Mouse (Mus musculus) intestine, embryonic 14.5 days (tissue): ENCODE data around the gene Aox3. TPM values are rescaled to one million over a fixed set of nuclear protein-coding genes. Genes with fewer than 3 reads are reported as not detected.

Experiments used
- ATAC-seq: fragments of 200-750 bp; cut with Nextera tagmentation; replicated peaks from 2 replicates; pipeline ENCODE4 v1.8.0; 2017; ENCODE audit warnings: low read depth, moderate number of reproducible peaks, moderate TSS enrichment, moderate library complexity; ENCODE audit not compliant: low FRiP score, low TSS enrichment
- DNase-seq: peaks from one replicate; pipeline ENCODE4 v3.0.0-alpha.2; 2018; ENCODE audit warnings: low spot score
- H3K27ac ChIP-seq: fragments of 300-500 bp; sonication (generic); 2 replicates; pipeline ENCODE4 v1.5.1; 2014; ENCODE audit warnings: low read depth, mild to moderate bottlenecking, control low read depth
- H3K27me3 ChIP-seq: fragments of 300-500 bp; sonication (generic); replicated peaks from 2 replicates; pipeline ENCODE4 v1.6.1; 2014; ENCODE audit warnings: low read length, control low read depth; ENCODE audit not compliant: control insufficient read depth, insufficient read depth
- H3K36me3 ChIP-seq: fragments of 300-500 bp; sonication (generic); 2 replicates; pipeline ENCODE4 v1.6.1; 2014; ENCODE audit warnings: low read length, control low read depth; ENCODE audit not compliant: control insufficient read depth, insufficient read depth
- H3K4me1 ChIP-seq: fragments of 300-500 bp; sonication (generic); replicated peaks from 2 replicates; pipeline ENCODE4 v1.6.1; 2014; ENCODE audit warnings: low read length, control low read depth, mixed read lengths; ENCODE audit not compliant: control insufficient read depth, insufficient read depth
- H3K4me2 ChIP-seq: fragments of 300-500 bp; sonication (generic); 2 replicates; pipeline ENCODE4 v1.6.1; 2014; ENCODE audit warnings: low read length
- H3K4me3 ChIP-seq: fragments of 300-500 bp; sonication (generic); 2 replicates; pipeline ENCODE4 v1.5.1; 2014; ENCODE audit warnings: low read depth, low read length, control low read depth, mixed read lengths
- H3K9ac ChIP-seq: fragments of 300-500 bp; sonication (generic); 2 replicates; pipeline ENCODE4 v1.6.1; 2014; ENCODE audit warnings: mild to moderate bottlenecking, low read length
- H3K9me3 ChIP-seq: fragments of 300-500 bp; sonication (generic); 2 replicates; pipeline ENCODE4 v1.6.1; 2016; ENCODE audit warnings: low read length, control low read depth; ENCODE audit not compliant: control insufficient read depth
- WGBS: fragments of 180-500 bp; shearing (Covaris S2); extraction: QIAGEN DNeasy Blood & Tissue Kit; methylation state at CpG from one replicate; pipeline ENCODE4 v1.1.7; 2014; 5-methylcytosine and 5-hydroxymethylcytosine counted together
- polyA plus RNA-seq: library from polyadenylated mRNA; unstranded; fragments of >200 nt; fragmentation: Nextera tagmentation; extraction: Ambion mirVana; gene quantifications from 2 replicates; pipeline ENCODE4 v1.2.1, GENCODE M21; 2014

Gene Aox3
- polyA plus RNA-seq, 1 experiment from 2014 or later, result 0.42 TPM

DNA sequence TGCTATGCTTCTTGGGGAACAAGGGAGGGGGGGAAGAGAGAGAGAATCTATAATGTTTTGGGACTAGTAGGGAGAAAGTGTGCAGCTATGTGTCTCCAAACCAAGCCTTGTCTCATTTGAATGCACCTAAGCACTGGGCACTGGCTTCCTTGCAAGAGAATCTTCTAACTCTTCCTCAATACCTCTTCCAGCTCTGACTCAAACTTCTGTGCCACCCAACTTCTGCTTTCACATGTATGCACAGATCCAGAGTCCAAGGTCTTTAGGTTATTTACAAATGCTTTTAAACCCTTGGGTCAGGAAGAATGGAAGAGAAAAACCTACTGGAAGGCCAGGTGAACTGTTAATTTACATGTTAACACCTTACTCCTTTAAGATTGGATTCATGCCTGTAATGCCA, 511 bp downstream of the Aox3 start:
- Histone ChIP-seq H3K4me3 (no peak overlapping the region), H3K27ac (no peak overlapping the region), H3K9me3 (no peaks in the 10 kb centered on the region), H3K36me3 (no peaks in the 10 kb centered on the region), H3K4me2 (no peak overlapping the region), H3K9ac (no peak overlapping the region), H3K4me1 (0 out of 2 replicates have a peak, but pooled peaks cover 3% of the 10 kb centered on the region), H3K27me3 (no peaks in the 10 kb centered on the region)
- no peak for DNase-seq
- no peak for ATAC-seq

- Histone ChIP-seq H3K9me3 (no peaks in the 10 kb centered on the region), H3K36me3 (no peaks in the 10 kb centered on the region), H3K9ac (no peak overlapping the region), H3K27me3 (no peaks in the 10 kb centered on the region), H3K4me1 (0 out of 2 replicates have a peak, but pooled peaks cover 3% of the 10 kb centered on the region), H3K4me3 (no peak overlapping the region), H3K4me2 (no peak overlapping the region), H3K27ac (no peak overlapping the region)
- DNase-seq (no peak), ATAC-seq (no peak)
- 65% methylated on average over 6 of the region's 6 CpGs for WGBS
Measured at GRCm38 (mm10) chr1:58114021-58114560, 1.2 kb downstream of the Aox3 start.

GRCm38 (mm10) chr1:58114666-58115375, 1.9 kb downstream of the Aox3 start:
- H3K36me3 ChIP-seq, result no peaks in the 10 kb centered on the region
- no peak for ATAC-seq
- no peak overlapping the region for H3K4me3 ChIP-seq
- no peak for DNase-seq
- H3K9ac ChIP-seq, result no peak overlapping the region
- WGBS, result 56% methylated on average over 12 of the region's 12 CpGs
- no peak overlapping the region for H3K4me2 ChIP-seq
- no peak overlapping the region for H3K27ac ChIP-seq
- no peaks in the 10 kb centered on the region for H3K27me3 ChIP-seq
- H3K9me3 ChIP-seq, result no peaks in the 10 kb centered on the region
- 0 out of 2 replicates have a peak, but pooled peaks cover 3% of the 10 kb centered on the region for H3K4me1 ChIP-seq

- 90% methylated on average over 3 of the region's 3 CpGs for whole genome bisulfite sequencing
- Histone ChIP-seq H3K4me1 (no peaks in the 10 kb centered on the region), H3K4me2 (no peak overlapping the region), H3K9ac (no peak overlapping the region), H3K27ac (no peak overlapping the region), H3K27me3 (no peaks in the 10 kb centered on the region), H3K9me3 (no peaks in the 10 kb centered on the region), H3K4me3 (no peak overlapping the region), H3K36me3 (no peaks in the 10 kb centered on the region)
- DNase-seq, result no peak
- no peak for ATAC-seq
Measured at GRCm38 (mm10) chr1:58118231-58118630, 5.3 kb downstream of the Aox3 start.

DNA sequence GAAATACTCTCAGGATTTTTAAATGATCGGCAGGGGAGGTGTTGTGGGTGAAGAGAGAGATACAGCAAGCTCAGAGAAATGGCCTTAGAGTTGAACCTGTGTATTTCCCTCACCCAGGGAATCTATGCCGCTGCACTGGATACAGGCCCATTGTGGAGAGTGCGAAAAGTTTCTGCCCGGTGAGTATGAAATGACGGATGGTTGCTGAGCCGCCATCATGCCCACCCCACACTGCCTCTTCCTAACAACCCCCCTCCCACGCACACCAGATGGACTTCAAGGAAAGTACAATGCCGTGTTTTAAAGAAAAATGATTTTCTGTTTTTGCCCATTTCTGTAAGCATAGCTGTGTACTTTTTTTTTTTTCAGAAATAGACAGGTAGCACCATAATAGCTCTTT, 12.0 kb downstream of the Aox3 start:
- 82% methylated on average over 8 of the region's 8 CpGs for WGBS

DNA sequence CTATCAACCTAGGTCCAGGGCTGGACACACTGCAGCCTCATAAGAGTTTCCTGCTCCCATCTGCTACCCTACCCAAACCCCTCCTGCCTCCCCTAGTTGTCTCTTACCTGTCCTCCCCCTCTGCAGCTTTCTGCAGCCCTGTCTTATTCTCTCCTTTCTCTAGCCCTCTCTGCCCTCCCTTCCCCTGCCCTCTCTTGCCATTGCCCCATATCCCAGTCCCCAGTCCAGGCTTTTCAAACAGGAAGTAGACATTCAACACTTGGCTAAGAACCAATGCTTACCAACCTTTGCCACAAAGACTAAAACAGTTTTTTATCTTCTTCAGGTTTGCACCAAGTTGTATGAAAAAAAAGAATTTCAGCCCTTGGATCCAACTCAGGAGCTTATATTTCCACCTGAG, 25.0 kb downstream of the Aox3 start:
- no peak for DNase-seq

More for the DNA sequence above, 12.0 kb downstream of the Aox3 start:
- no peak for ATAC-seq
- no peaks in the 10 kb centered on the region for H3K36me3 ChIP-seq
- H3K4me1 ChIP-seq, result no peaks in the 10 kb centered on the region
- no peaks in the 10 kb centered on the region for H3K27me3 ChIP-seq
- H3K27ac ChIP-seq, result no peak overlapping the region
- no peaks in the 10 kb centered on the region for H3K9me3 ChIP-seq
- DNase-seq, result no peak
- no peak overlapping the region for H3K4me3 ChIP-seq
- H3K4me2 ChIP-seq, result no peak overlapping the region
- no peak overlapping the region for H3K9ac ChIP-seq

GRCm38 (mm10) chr1:58138986-58139385, 26.1 kb downstream of the Aox3 start:
- Histone ChIP-seq H3K4me3 (no peak overlapping the region), H3K4me1 (no peaks in the 10 kb centered on the region), H3K27me3 (no peaks in the 10 kb centered on the region), H3K27ac (no peak overlapping the region), H3K4me2 (no peak overlapping the region), H3K9ac (no peak overlapping the region), H3K9me3 (peaks cover 3% of the 10 kb centered on the region; the same call in 1 of the 2 replicates), H3K36me3 (no peaks in the 10 kb centered on the region)
- no peak for DNase-seq
- WGBS, result 88% methylated on average over 9 of the region's 9 CpGs
- ATAC-seq, result no peak

More for the DNA sequence above, 25.0 kb downstream of the Aox3 start:
- Histone ChIP-seq H3K27me3 (no peaks in the 10 kb centered on the region), H3K4me1 (no peaks in the 10 kb centered on the region), H3K4me2 (no peak overlapping the region), H3K9me3 (peaks cover 3% of the 10 kb centered on the region; the same call in 1 of the 2 replicates), H3K27ac (no peak overlapping the region), H3K36me3 (no peaks in the 10 kb centered on the region), H3K4me3 (no peak overlapping the region), H3K9ac (no peak overlapping the region)
- ATAC-seq, result no peak

DNA sequence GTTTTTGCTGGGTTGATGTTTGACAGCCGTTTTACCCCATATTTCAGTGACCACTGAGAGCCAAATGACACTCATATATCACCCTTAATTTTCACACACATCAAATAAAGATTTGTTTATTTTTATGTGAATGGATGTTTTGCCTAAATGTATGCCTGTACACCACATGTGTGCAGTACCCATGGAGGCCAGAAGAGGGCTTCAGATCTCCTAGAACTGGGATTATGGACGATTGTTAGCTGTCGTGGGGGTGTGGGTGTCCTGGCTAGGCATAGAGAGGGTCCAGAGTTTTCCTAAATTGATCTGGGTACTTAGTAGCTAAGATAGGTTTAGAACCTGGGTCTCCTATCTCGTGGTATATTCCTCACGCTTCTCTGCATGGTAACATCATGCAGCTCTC, 27.7 kb downstream of the Aox3 start:
- no peak overlapping the region for H3K4me2 ChIP-seq
- no peaks in the 10 kb centered on the region for H3K36me3 ChIP-seq
- H3K27ac ChIP-seq, result no peak overlapping the region
- peaks cover 4% of the 10 kb centered on the region; the same call in 1 of the 2 replicates for H3K4me1 ChIP-seq
- no peak overlapping the region for H3K4me3 ChIP-seq
- no peaks in the 10 kb centered on the region for H3K27me3 ChIP-seq
- WGBS, result 86% methylated on average over 5 of the region's 5 CpGs
- H3K9ac ChIP-seq, result no peak overlapping the region
- ATAC-seq (no peak), DNase-seq (no peak)
- H3K9me3 ChIP-seq, result peaks cover 3% of the 10 kb centered on the region; the same call in 1 of the 2 replicates
